Mouse (Mus musculus) heart, embryonic 14.5 days (tissue): ENCODE measurements around the gene Nop2. TPM values are rescaled to one million over a fixed set of nuclear protein-coding genes. Genes with fewer than 3 reads are reported as not detected.

ENCODE experiments used
- ATAC-seq: fragments of 200-750 bp; cut with Nextera tagmentation; 2 replicates; pipeline ENCODE4 v1.8.0; 2017; ENCODE audit warnings: low read depth, moderate TSS enrichment; ENCODE audit not compliant: insufficient number of reproducible peaks, insufficient read depth, low FRiP score
- H3K27ac ChIP-seq, 2 experiments: fragments of 200-500 bp in 1 of 2; fragments of 300-500 bp in 1 of 2; sonication (generic) in 1 of 2; replicated peaks in 1 of 2; 2 replicates each; pipeline ENCODE4 v1.5.1; 2012 to 2014; ENCODE audit warnings: low read depth in 2 of 2, low read length in 2 of 2, control low read depth in 1 of 2, mild to moderate bottlenecking in 1 of 2, mixed read lengths in 1 of 2; ENCODE audit not compliant: control insufficient read depth in 1 of 2, insufficient read depth in 1 of 2
- H3K27me3 ChIP-seq: fragments of 300-500 bp; sonication (generic); 2 replicates; pipeline ENCODE4 v1.6.1; 2014; ENCODE audit warnings: mild to moderate bottlenecking, low read length, control low read depth; ENCODE audit not compliant: control insufficient read depth, insufficient read depth
- H3K36me3 ChIP-seq: fragments of 300-500 bp; sonication (generic); 2 replicates; pipeline ENCODE4 v1.6.1; 2014; ENCODE audit warnings: mild to moderate bottlenecking, control low read depth, low read length, mixed read lengths; ENCODE audit not compliant: control insufficient read depth, insufficient read depth
- H3K4me1 ChIP-seq, 2 experiments: fragments of 200-500 bp in 1 of 2; fragments of 300-500 bp in 1 of 2; sonication (generic) in 1 of 2; 2 replicates each; pipeline ENCODE4 v1.6.1; 2012 to 2014; ENCODE audit warnings: low read length in 2 of 2, control low read depth in 1 of 2, mixed read lengths in 1 of 2; ENCODE audit not compliant: control insufficient read depth in 2 of 2, insufficient read depth in 2 of 2
- H3K4me2 ChIP-seq: fragments of 300-500 bp; sonication (generic); 2 replicates; pipeline ENCODE4 v1.6.1; 2014; ENCODE audit warnings: mild to moderate bottlenecking, low read length
- H3K4me3 ChIP-seq, 2 experiments: fragments of 200-500 bp in 1 of 2; fragments of 300-500 bp in 1 of 2; sonication (generic) in 1 of 2; 2 replicates each; pipeline ENCODE4 v1.5.1; 2012 to 2014; ENCODE audit warnings: low read length in 2 of 2, mild to moderate bottlenecking in 2 of 2, control low read depth in 1 of 2, low read depth in 1 of 2, moderate library complexity in 1 of 2; ENCODE audit not compliant: control insufficient read depth in 1 of 2, insufficient read depth in 1 of 2
- H3K9ac ChIP-seq: fragments of 300-500 bp; sonication (generic); 2 replicates; pipeline ENCODE4 v1.6.1; 2014; ENCODE audit warnings: mild to moderate bottlenecking, low read length
- H3K9me3 ChIP-seq: fragments of 300-500 bp; sonication (generic); 2 replicates; pipeline ENCODE4 v1.6.1; 2016; ENCODE audit warnings: low read length, control low read depth; ENCODE audit not compliant: control insufficient read depth
- WGBS: fragments of 180-500 bp; shearing (Covaris S2); extraction: QIAGEN DNeasy Blood & Tissue Kit; methylation state at CpG from one replicate; pipeline ENCODE4 v1.1.7; 2014; 5-methylcytosine and 5-hydroxymethylcytosine counted together
- polyA plus RNA-seq: library from polyadenylated mRNA; unstranded; fragments of >200 nt; fragmentation: Nextera tagmentation; extraction: Ambion mirVana; gene quantifications from 2 replicates; pipeline ENCODE4 v1.2.1, GENCODE M21; 2014

The Nop2 gene
- polyA plus RNA-seq, 1 experiment from 2014 or later, result 35.3 TPM

DNA sequence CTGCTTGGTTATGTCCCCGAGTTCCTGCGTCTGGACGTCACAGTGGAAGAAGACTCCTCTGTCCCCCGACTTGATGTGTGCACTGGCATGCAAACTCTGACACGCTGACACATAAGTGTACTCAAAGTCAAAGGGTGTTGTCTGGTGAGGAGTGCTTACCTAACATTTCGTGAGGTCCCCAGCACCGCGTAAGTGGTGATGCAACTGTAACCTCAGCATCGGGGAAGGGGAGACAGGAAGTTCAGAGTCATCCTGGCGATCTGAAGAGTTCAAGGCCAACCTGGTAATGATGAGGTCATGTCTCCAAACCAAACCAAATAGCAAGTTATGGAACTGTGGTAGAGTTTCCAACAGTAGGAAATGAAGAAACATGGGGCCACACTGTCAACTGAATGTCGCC is 19.2 kb upstream of the Nop2 start:
- H3K36me3 ChIP-seq, result peaks cover 99% of the 10 kb centered on the region
- H3K9me3 ChIP-seq, result no peaks in the 10 kb centered on the region
- no peaks in the 10 kb centered on the region for H3K4me1 ChIP-seq
- no peak overlapping the region for H3K27ac ChIP-seq
- no peak overlapping the region for H3K4me2 ChIP-seq
- 89% methylated on average over 11 of the region's 11 CpGs for WGBS
- H3K4me3 ChIP-seq, result no peak overlapping the region
- H3K27me3 ChIP-seq, result no peaks in the 10 kb centered on the region
- no peak overlapping the region for H3K9ac ChIP-seq
- ATAC-seq, result no peak

DNA sequence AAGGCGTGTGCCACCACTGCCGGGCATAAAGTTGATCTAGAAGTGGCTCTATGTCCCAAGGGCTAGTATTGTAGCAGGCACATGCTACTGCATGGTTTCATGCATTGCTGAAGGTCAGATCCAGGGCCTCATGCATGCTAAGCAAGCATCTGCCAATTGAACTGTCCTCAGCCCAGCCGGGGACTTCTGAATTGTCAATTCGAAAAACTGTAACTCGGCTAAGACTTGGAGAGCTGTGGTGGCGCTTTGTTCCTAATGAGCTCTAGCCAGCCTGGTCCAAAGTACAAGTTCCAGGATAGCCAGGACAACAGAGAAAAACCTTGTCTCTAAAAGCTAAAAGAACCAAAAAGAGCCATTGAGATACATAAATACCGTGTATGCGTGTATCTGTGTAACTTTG is 12.3 kb upstream of the Nop2 start:
- Histone ChIP-seq H3K9me3 (no peaks in the 10 kb centered on the region), H3K27ac (no peak overlapping the region), H3K4me3 (no peak overlapping the region), H3K27me3 (no peaks in the 10 kb centered on the region), H3K36me3 (peaks cover 99% of the 10 kb centered on the region), H3K4me1 (no peaks in the 10 kb centered on the region), H3K9ac (no peak overlapping the region), H3K4me2 (no peak overlapping the region)
- WGBS, result 90% methylated on average over 8 of the region's 8 CpGs
- no peak for ATAC-seq

DNA sequence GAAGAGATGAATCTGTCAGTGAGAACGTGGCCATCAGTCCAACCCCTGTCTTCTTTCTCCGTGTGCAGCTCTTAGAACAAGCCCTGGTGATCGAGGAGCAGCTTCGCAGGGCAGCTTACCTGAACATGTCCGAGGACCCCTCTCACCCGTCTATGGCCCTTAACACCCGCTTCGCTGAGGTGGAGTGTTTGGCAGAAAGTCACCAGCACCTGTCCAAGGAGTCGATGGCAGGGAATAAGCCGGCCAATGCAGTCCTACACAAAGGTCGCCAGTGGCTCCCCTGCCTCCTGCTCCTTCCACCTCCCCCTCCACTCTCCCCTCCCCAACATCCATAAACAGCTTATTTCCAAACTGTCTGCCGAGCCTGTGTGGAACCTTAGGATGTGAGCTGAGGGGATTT is 3.0 kb upstream of the Nop2 start:
- 87% methylated on average over 12 of the region's 12 CpGs for WGBS
- H3K4me2 ChIP-seq, result no peak overlapping the region
- H3K27ac ChIP-seq, result no peak overlapping the region
- H3K9me3 ChIP-seq, result no peaks in the 10 kb centered on the region
- ATAC-seq, result no peak
- peaks cover 0 to 12% of the 10 kb centered on the region in 2 experiments; a peak in 1 of 4 replicates for H3K4me1 ChIP-seq
- peaks cover 74% of the 10 kb centered on the region for H3K36me3 ChIP-seq
- no peak overlapping the region for H3K4me3 ChIP-seq
- H3K27me3 ChIP-seq, result no peaks in the 10 kb centered on the region
- H3K9ac ChIP-seq, result no peak overlapping the region

GRCm38 (mm10) chr6:125129710-125130402 is 1.9 kb upstream of the Nop2 start:
- Histone ChIP-seq H3K4me1 (peaks cover 0 to 12% of the 10 kb centered on the region in 2 experiments; a peak in 1 of 4 replicates), H3K4me2 (no peak overlapping the region), H3K27ac (no peak overlapping the region), H3K27me3 (no peaks in the 10 kb centered on the region), H3K4me3 (no peak overlapping the region), H3K9me3 (no peaks in the 10 kb centered on the region), H3K9ac (no peak overlapping the region), H3K36me3 (peaks cover 74% of the 10 kb centered on the region)
- no peak for ATAC-seq
- WGBS, result 81% methylated on average over 19 of the region's 20 CpGs

DNA sequence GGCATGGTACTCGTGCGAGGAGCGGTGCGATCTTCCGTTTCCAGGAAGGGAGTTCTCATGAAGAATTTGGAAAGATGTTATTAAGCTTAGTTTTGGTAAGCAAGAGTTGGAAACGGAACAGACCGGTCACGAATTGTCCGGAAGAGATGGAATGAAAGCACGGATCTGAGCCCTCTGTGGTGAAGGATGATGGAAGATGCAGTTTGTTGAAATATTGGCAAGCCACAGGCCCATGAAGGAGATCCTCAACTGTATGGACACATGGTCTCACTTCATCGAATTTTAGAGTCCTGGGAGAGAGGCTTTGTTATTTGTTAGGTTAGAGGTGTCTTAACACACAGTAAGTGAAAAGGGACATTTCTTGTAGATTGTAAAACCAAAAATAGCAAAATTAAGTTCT is 761 bp downstream of the Nop2 start:
- Histone ChIP-seq H3K27me3 (no peaks in the 10 kb centered on the region), H3K9me3 (no peaks in the 10 kb centered on the region), H3K4me1 (peaks cover 0 to 12% of the 10 kb centered on the region in 2 experiments; a peak in 1 of 4 replicates), H3K4me3 (peak overlapping the region; percentile 64 to 75), H3K36me3 (peaks cover 73% of the 10 kb centered on the region), H3K4me2 (peak overlapping the region; percentile 85), H3K27ac (no peak overlapping the region; a peak in 1 of 4 replicates), H3K9ac (peak overlapping the region; percentile 88)
- 5% methylated on average over 11 of the region's 11 CpGs for WGBS
- no peak for ATAC-seq

DNA sequence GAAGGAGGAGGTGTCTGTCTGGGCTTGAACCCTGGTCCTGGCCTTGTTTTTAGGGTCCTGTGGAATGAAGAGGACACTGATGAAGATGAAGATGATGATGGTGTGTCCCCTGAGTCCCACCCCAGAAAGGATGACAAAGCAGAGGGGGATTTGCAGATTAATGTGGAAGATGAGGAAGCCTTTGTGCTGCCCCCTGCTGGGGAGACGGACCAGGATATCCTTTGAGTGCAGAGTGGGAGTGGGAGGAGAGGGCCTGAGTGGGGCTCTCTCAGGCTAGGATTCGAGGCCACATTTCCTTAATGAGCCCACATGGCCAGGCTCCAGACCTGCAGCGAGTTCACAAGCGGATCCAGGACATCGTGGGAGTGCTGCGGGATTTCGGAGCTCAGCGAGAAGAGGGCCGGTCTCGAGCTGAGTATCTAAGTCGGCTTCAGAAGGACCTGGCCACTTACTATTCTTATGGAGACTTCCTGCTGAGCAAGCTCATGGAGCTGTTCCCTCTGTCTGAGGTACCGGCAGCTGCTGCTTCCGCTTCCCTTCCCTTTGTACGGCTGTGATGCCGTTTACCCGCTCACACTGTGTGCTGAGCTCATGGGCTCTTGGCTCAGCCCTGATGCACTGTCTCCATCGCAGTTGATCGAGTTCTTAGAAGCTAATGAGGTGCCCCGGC is 5.4 kb downstream of the Nop2 start:
- Histone ChIP-seq H3K9me3 (no peaks in the 10 kb centered on the region), H3K4me3 (no peak overlapping the region), H3K27me3 (no peaks in the 10 kb centered on the region), H3K27ac (no peak overlapping the region), H3K9ac (no peak overlapping the region), H3K36me3 (peaks cover 89% of the 10 kb centered on the region), H3K4me2 (no peak overlapping the region), H3K4me1 (peaks cover 0 to 12% of the 10 kb centered on the region in 2 experiments; a peak in 1 of 4 replicates)
- WGBS, result 86% methylated on average over 19 of the region's 19 CpGs
- no peak for ATAC-seq

DNA sequence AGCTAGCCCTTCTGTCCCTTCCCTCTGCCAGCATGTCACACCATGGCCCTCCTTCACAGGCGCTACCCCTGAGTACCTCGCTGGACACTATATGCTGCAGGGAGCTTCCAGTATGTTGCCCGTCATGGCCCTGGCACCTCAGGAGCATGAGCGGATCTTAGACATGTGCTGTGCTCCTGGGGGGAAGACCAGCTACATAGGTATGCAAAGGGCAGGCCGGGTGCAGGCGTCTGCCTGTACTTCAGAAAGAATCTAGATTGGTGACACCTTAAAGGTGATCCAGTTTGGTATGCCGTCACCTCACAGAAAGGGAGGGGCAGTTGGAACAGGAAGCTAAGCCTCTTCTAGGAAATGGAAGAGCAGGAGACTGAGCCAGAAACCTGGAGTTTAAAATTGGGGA is 8.0 kb downstream of the Nop2 start:
- H3K36me3 ChIP-seq, result peaks cover 95% of the 10 kb centered on the region
- peaks cover 0 to 3% of the 10 kb centered on the region in 2 experiments; a peak in 1 of 4 replicates for H3K4me1 ChIP-seq
- H3K27ac ChIP-seq, result no peak overlapping the region
- no peaks in the 10 kb centered on the region for H3K27me3 ChIP-seq
- H3K9me3 ChIP-seq, result no peaks in the 10 kb centered on the region
- WGBS, result 86% methylated on average over 7 of the region's 7 CpGs
- no peak for ATAC-seq
- H3K4me2 ChIP-seq, result no peak overlapping the region
- no peak overlapping the region for H3K4me3 ChIP-seq
- no peak overlapping the region for H3K9ac ChIP-seq
